Mouse (Mus musculus) layer of hippocampus, postnatal 10 days (tissue): ENCODE data around the gene Cstb. TPM values are rescaled to one million over a fixed set of nuclear protein-coding genes. Genes with fewer than 3 reads are reported as not detected.
"Not testable (repeated sequence)": the region's sequence is repeated elsewhere in the genome, so short reads cannot be mapped to it uniquely, and the experiment has no call there.

ENCODE experiments used
- DNase-seq, 2 experiments: peaks; one replicate each; pipeline ENCODE4 v3.0.0; 2021; ENCODE audit warnings: low spot score in 2 of 2
- total RNA-seq, 2 experiments: library from RNA; stranded (reverse); gene quantifications; 2 replicates each; pipeline ENCODE4 v1.2.3; 2021

Gene Cstb
- total RNA-seq, 2 experiments from 2014 or later = 37.4 to 38.2 TPM

DNA sequence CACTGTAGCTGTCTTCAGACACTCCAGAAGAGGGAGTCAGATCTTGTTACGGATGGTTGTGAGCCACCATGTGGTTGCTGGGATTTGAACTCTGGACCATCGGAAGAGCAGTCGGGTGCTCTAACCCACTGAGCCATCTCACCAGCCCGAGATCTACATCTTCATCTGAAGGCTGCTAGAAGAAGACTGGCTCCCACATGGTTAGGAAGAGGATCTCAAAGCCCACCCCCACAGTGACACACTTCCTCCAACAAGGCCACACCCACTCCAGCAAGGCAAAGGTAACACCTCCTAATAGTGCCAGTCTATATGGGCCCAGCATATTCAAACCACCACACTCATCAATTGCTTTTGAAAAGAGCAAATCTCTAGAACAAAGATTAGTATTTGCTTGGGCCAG, 10.5 kb upstream of the Cstb start:
- DNase-seq = not testable (repeated sequence)

DNA sequence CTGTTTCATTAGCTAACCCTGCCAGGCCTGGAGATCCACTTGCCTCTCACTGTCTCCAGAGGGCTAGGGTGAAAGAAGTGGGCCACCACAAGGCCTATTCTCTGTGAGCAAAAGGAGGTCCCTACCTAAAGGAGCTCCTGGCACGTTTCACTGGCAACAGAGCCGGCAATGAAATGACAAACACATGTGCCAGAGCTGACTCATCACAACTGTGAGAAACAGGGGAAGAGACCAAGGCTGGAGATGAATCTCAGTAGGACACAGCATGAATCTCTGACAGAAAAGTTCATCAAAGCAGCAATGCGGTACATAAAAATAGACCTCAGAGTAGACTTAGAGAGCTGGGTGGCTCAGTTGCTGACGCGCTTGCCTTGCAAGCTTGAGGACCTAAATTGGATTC, 7.6 kb upstream of the Cstb start:
- DNase-seq = no peak

DNA sequence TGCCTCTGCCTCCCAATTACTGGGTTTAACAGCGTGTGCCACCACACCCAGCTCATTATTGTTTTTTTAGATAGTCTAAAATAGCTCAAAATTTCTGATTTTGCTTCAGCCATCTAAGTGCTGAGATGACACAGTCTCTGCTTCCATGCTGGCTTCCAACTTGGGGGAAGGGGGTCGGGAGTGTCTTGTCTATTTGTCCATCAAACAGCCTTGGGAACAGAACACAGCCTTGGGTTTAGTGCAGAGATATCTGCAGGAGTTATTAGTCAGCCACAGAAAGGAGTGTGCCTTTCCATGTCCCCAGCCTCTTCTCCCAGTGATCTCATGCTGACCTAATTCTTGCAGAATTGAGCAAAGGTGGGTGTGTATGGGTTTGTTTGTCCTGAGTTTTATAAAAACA, 6.7 kb upstream of the Cstb start:
- DNase-seq = no peak

DNA sequence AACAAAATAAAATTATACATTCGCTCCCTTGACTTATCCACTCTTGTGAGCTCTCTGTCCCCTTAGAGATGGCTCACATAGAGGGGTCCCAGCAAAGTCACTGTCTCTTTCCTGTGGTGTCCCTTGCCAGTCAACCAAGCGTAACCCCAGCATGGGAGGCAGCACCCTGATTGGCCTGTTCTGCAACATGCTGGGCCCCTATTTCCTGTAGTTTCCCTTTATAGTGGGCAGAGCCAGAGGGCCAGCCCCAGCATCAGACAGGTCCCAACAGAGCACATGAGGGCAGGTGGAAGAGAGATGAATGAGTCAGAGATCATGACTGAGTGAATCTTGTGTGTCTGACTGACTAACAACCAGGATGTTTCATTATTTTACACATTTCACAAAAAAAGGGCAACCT, 4.5 kb upstream of the Cstb start:
- DNase-seq = no peak

DNA sequence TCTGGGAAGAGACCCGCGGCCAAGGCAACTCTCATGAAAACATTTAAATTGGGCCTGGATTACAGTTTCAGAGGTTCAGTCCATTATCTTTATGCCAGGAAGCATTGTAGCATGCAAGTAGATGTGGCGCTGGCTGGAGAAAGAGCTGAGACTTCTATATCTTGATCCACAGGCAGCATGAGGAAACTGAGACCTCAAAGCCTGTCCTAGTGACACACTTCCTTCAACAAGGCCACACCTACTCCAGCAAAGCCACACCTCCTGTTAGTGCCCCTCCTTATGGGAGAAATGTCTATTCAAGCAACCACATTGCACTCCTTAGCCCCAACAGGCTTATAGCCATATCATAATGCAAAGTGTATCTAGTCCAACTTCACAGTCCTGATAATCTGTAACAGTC, 2.9 kb upstream of the Cstb start:
- no peak for DNase-seq

DNA sequence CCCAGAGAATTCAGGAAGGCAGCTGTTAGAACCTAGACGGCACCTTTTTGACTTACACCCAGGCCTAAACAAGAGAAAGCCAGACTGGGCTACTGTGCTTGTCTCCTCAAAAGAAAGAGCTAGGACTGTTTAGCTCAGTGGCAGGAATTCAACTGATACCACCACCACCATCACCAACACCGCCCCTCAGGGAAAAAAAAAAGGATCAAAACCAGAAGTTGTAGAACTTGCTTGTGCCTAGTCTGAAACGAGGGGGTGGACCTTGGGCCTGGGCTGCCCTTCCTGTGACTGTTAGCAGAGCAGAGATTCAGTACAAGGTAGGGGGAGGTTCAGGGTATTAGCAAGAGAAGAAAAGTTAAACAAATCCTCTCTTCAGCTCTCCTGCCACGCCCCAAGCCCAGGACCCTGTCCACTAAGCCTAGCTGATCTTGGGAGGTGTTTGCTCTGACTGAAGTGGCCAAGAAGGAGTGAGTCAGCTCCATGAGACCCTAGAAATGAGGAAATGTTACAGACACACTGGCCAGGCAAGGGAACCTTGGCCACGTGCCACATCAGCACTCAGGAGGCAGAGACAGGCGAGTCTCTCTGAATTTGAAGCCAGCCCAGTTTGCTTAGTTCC, 757 bp downstream of the Cstb start:
- no peak for DNase-seq

DNA sequence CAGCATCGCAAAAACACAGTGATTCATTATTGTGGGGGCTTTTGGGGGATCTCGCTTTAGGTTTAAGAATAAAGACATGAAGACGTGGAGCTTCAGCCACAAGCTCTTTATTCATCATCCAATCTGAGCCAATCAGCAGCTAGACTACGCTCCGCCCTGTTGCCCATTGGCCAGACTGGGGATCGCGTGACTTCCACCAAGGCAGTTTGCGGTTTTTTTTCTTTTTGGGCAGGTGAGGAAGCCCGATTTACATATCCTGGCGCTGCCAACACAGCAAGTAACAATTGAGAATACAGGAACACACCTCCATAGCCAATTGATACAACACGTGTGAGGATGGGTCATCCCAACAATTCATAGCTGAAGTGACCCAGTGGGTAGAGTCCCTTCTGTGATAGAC, 2.6 kb downstream of the Cstb start:
- DNase-seq = no peak

DNA sequence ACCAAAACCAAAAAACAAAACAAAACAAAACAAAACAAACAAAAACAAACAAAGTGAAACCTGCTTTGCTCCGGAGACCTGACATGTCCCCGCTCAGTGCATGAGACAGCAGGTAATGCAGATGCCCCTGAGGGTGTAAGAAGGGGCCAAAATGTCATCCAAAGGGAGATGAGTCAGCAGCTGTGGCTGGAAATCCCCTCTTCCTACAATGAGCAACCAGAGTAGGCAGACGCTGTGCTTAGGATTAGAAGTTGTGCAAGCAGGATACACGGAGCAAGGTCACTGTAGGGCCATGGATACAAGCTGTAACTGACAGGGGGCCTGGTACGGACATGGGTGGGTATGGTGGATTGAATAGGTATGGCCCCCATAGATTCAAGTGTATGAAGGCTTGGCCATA, 3.7 kb downstream of the Cstb start:
- no peak for DNase-seq

DNA sequence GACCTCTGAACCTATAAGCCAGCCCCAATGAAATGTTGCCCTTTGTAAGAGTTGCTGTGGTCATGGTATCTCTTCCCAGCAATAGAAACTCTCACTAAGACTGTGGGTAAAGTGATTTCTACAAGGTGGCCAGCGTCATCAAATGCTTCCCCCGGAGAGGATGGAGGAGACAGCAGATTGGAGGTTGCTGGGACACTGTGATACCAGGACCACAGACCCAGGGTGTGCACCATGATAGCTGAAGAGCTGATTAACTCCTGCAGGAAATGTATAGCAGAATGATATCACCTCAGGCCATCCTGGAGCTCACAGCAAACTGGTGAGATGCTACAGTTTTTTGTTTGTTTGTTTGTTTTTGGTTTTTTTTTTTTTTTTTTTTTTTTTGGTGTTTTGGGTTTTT, 4.3 kb downstream of the Cstb start:
- no peak for DNase-seq

DNA sequence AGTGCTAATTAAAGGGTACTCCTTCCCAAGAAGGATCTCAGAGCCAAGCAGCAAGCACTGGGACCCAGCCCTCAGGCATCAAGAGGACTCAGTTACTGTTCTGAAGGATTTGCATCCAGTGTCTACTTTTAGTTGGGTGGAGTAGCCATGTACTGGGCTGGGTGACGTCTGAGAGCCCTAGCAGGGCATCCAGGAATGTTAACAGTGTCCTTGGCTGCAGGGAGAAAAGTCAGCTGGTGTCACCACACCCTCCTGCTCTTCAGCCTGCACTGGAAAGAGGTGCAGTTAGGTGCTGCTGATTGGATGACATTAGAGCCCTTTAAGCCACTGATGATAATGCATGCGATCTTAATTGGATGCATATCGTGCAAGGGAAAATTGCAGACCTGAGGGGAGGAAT, 7.4 kb downstream of the Cstb start:
- DNase-seq = no peak

DNA sequence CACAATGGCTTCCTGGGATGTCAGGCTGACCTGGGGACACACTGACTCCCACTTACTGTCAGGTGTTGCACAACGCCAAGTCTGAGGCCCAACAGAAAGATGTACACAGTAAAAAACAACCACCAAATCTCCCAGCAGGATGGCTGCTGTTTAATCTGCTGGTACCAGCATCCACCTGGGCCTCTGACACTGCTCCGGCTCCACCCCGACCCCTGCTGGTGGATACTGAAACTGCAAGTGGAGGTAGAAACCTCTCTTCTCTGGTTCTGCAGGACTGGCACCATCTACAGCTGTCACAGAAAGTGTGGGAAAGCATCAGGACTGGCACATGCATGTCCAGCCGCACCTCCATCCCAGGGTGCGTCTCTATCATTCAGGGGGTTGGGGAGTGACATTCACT, 12.6 kb downstream of the Cstb start:
- DNase-seq = peak; percentile 91

DNA sequence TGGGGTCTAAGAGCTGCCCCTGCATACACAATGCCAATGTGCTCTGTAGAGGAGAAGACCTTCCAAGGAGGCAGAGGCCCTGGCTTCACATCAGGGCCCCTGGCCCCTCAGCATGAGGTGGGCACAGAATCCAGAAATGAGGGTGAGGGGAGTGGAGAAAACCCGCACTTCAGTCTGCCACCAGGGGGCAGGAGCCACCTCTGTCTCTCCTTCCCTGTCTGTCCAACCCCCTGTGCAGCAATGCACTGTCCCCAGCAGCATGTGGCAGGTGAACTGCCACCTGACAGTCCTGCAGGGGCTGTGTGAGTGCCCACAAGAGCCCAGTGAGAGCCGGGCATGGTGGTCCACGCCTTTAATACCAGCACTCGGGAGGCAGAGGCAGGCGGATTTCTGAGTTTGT, 14.1 kb downstream of the Cstb start:
- no peak for DNase-seq

DNA sequence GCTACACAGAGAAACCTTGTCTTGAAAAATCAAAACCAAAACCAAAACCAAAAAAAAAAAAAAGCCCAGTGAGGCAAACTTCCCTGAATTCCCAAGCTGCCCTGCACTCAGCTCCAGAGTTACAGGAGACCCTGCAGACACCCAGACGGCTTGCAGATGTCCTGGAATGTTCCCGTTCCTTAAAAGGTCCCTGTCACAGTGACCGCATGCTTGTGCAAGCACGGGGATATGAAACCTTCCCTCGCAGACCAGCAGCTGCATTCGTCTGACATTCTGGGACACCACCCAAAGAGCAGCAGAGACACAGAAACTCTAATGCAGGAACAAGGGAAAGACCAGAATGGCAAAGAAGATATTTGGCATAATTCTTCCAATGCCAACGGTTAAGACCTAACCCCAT, 14.5 kb downstream of the Cstb start:
- DNase-seq = no peak

DNA sequence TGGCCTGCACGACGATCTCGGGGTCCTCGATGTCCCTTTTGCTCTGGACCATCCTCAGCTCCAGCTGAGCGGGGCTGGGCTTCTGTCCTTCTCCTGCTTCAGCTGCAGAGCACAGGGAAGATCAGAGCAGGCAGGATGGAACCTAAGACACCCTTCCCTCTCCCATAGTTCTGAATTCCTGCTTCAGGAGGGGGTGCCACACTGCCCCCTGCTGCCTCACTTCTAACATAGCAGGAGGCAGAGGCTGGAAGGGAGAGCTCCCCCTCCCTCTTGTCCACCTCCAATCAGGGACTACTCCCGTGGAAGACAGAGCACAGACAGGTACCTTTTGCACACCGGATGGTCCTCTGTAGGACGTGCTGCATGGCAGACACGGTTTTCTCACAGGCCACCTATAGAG, 15.3 kb downstream of the Cstb start:
- DNase-seq = no peak

DNA sequence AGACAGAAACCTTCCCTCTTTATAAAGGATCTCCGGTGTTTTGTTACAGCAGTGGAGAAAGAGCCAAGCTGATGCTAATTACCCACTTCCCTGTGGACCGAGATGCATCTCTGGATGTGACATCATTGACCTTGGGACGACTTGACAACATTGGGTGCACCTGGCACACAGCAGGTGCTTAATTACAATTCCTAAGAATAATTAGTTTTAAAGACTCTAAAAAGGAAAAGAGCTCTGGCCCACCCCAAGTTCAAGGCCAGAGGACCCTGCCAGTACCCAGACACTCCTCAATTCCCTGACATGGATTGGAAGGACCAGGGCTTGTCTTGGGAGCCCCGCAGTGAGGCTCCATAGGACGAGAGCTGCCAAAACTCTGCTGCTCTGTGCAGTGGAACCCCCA, 16.1 kb downstream of the Cstb start:
- no peak for DNase-seq

DNA sequence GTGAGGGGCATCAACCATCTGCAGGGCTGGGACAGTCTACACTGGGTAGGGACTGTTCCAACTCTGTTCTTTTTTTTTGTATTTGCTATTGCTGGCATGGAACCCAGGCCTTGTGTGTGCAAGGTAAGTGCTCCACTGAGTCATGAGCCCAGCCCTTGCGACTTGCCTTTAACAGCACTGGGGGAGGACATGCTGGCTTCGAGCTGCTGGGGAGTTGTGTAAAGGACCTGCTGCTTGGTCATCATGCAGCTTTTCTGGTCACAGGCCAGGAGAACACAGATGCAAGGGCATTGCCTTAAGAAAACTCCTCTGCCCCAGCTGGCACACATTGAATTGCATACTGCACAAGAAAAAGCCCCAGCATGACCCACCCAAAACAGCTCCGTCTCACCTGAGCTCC, 16.8 kb downstream of the Cstb start:
- DNase-seq = no peak

DNA sequence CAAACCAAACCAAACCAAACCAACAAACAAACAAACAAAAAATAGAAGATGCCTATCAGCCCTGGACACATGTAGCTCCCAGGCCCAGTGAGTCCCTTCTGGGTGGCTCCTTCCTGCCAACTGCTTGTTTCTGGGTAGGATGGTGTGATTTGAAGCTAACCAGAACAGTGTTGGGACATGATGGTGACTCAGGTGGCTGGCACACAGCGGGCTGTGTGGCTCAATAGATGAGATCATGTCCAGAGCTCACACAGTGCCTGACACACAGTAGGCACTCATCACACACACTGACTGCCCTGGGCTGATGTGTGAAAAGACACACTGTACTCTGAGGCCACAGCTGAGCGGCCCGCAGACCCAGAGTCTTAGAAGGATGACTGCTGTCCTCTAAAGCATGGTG, 20.7 kb downstream of the Cstb start:
- no peak for DNase-seq

DNA sequence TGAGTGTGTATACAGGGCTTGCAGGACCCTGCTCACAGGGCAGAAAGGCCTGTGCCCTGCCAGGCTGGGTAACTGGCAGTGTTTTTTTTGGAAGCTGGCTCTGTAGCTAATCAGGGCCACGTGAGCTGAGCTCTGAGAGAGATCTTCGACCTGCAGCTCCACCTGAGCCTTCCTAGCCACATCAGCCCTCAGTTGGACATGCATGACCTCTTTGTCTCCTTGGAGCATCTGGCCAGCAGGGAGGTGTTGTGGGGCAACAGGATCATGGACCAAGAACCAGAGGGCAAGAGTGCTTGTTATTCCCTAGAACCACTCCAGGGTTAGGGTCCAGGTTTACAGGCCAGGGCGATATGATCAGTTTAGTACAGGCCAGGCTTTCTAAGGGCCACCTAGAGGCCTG, 21.9 kb downstream of the Cstb start:
- no peak for DNase-seq

DNA sequence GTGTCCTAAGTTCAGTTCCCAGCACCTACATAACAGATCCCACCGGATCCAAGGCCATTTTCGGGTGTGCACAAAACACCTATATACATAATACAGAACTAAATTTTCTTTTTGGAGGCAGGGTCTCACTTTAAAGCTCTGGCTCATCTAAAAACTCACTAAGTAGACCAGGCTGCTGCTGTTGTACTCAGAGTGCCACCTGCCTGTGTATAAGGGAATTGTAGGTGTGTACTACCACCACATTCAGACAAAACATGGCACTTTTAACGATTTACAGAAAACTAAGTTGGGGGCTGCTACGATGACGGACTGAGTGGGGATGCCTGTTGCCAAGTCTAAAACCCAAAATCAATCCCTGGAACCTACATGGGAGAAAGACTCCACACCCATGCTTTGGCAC, 25.3 kb downstream of the Cstb start:
- DNase-seq = no peak

DNA sequence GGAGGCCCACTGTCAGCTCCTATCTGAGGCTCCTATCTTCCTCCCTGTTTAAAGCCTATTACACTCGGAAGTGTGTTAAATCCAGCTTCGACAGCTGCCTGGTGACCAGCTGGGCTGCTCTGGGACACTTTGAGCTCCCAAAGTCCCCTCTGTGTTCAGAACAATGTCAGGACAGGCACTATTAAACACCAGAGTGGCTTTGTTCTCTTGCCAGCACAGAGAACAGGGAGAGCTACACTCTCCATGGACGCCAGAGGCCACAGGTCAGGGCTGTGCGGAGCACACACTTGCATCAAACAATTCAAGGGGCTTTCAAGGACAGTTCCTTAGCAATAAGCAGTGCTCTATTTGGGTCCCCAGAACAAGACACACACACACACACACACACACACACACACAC, 27.2 kb downstream of the Cstb start:
- DNase-seq = no peak

DNA sequence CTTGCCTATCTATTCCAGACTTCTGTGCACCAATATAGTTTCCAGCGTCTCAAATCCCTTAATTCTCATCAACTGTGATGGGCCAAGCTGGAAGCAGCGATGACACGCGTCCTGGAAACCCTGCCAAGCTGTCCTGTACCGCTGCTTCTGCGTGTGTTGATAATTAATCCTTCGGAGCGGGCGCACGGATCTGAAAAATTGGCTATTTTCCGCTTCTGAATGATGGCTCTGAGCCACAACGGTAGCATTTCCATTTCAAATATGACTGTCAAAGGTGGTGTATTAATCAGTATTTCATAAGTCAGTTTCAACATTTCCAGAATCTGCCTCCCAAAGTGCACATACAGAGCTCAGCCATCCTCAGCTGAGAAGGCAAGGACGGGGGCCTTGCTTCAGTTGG, 31.2 kb downstream of the Cstb start:
- peak in 1 of 2 experiments; percentile 46 for DNase-seq

DNA sequence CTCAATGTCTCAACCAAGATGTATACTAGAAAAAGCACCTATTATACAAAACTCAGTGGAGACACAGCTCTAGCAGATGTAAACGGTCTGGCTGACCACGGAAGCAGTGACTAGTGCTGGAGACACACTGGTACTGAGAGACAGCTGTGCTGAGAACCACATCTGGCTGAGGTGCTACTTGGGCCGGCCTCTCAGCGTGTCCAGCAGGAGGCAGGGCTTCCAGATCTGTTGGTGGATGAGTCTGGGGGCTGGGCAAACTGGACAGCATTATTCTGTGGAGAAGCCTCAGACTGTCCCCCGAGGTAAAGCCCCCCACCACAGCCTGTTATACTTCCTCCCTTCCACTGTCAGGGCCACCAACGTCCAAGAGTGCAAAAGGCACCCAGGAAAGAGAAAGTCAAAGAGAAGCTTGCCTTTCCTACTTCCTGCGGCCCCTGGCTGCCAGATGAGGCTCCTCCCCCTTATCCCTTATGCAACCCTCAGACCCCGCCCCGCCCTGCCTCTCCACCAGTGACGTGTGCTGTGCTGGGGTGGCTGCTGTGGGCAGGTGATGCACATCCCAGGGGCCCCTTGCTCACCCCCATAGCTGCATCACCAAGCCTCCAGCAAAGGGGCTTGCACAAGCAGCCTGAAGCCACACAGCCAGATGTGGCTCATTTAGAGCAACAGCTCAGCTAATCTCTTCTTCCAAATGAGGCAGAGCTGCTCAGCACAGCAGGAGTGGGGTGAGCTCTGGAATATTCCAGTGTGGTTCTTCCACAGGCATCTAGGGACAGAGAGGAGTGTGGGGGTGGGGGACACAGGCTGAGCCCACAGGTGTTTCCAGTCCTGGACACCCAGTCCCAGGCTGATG, 32.3 kb downstream of the Cstb start:
- peak in 1 of 2 experiments; percentile 39 for DNase-seq
